Mouse (Mus musculus): Measurements from ENCODE around the gene Dcp1a. TPM values are rescaled to one million over a fixed set of nuclear protein-coding genes. Genes with fewer than 3 reads are reported as not detected.

Gene Dcp1a
- 29.3 and 31.9 TPM in 2 replicates for polyA plus RNA-seq (2016; fragmentation: Nextera tagmentation; extraction: Ambion mirVana)

DNA sequence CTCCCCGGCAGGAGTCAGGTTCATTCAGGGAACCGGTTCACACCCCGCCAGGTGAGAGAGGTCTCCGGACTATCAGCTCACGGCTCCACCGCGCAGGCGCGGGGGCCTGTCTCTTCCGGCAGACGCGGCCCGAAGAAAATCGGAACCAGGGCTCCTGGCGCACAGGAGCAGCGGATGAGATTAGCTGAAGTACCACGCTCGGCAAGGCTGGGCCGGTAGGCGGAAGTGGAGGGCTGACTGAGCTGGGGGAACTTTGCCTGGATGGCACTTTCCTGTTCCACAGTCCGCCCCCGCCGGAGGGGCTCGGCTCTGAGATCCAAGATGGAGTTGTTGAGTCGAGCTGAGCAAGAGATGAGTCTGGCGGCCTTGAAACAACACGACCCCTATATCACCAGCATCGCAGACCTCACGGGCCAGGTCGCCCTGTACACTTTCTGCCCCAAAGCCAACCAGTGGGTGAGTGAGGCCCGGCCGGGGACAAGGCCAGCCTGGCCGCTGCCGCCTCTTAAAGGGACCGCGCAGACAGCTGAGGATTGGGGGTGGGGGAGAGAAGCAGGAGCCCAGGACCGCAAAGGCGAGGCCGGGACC is at the start of gene Dcp1a:
Dcp1a (plus strand) TSS at position 175 of the 588 bp plus-strand sequence.
- peak within 1 kb of the TSS; percentile 77 for H3K4me2 ChIP-seq (replicated peaks)
- H3K27ac ChIP-seq (replicated peaks) = peak within 1 kb of the TSS; percentile 86
- peak within 1 kb of the TSS; percentile 94 for H3K4me3 ChIP-seq
- ATAC-seq (ENCODE audit: low FRiP score, low read depth) = peak; percentile 99
- no peaks in the 10 kb centered on the region for H3K9me3 ChIP-seq
- H3K4me1 ChIP-seq = peaks cover 13% of the 10 kb centered on the region
- H3K27me3 ChIP-seq = peaks cover 3% of the 10 kb centered on the region
- WGBS = under 1% methylated on average over 39 of the region's 39 CpGs
- H3K36me3 ChIP-seq = peaks cover 22% of the 10 kb centered on the region
- H3K9ac ChIP-seq (replicated peaks) = peak within 1 kb of the TSS; percentile 93

- no peak for ATAC-seq (ENCODE audit: low FRiP score, low read depth)
These were observed 49.7 kb upstream of the Dcp1a start for GRCm38 (mm10) chr14:30429606-30430005.

DNA sequence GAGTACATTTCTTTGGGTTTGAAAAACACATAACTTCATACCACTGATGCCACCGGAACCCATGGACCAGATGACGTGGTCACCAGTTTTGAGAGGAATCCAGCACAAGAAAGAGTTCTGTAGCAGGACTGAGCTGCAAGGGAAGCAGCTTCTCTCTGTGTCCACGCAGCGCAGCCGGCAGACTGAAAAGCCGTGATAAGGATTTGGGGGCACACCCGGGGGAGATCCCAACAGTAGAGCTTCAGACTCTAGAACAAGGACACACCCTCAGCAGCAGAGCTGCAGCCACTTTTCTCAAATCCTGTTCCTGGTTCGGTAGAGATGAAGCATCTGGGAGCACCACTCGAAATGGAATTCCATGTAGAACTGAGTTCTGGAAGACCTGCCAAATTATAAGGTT is 49.3 kb upstream of the Dcp1a start:
- Histone ChIP-seq H3K27ac (replicated peaks) (no peak overlapping the region), H3K36me3 (no peaks in the 10 kb centered on the region), H3K9me3 (no peaks in the 10 kb centered on the region), H3K4me3 (no peak overlapping the region), H3K9ac (replicated peaks) (no peak overlapping the region), H3K27me3 (no peaks in the 10 kb centered on the region), H3K4me2 (replicated peaks) (no peak overlapping the region), H3K4me1 (peaks cover 3% of the 10 kb centered on the region; the same call in 1 of the 2 replicates)
- 92% methylated on average over 9 of the region's 9 CpGs for WGBS
- ATAC-seq (ENCODE audit: low FRiP score, low read depth) = no peak

More at GRCm38 (mm10) chr14:30429606-30430005, 49.7 kb upstream of the Dcp1a start:
- no peak overlapping the region for H3K4me2 ChIP-seq (replicated peaks)
- H3K36me3 ChIP-seq = no peaks in the 10 kb centered on the region
- 71% methylated on average over 9 of the region's 9 CpGs for WGBS
- H3K9ac ChIP-seq (replicated peaks) = no peak overlapping the region
- H3K4me1 ChIP-seq = peaks cover 3% of the 10 kb centered on the region; the same call in 1 of the 2 replicates
- no peaks in the 10 kb centered on the region for H3K27me3 ChIP-seq
- no peaks in the 10 kb centered on the region for H3K9me3 ChIP-seq
- H3K4me3 ChIP-seq = no peak overlapping the region
- no peak overlapping the region for H3K27ac ChIP-seq (replicated peaks)

- no peak overlapping the region for H3K4me3 ChIP-seq
- peaks cover 3% of the 10 kb centered on the region; the same call in 1 of the 2 replicates for H3K4me1 ChIP-seq
- no peaks in the 10 kb centered on the region for H3K9me3 ChIP-seq
- H3K27me3 ChIP-seq = no peaks in the 10 kb centered on the region
- no peak for ATAC-seq (ENCODE audit: low FRiP score, low read depth)
- H3K9ac ChIP-seq (replicated peaks) = no peak overlapping the region
- 56% methylated on average over 5 of the region's 5 CpGs for WGBS
- H3K36me3 ChIP-seq = no peaks in the 10 kb centered on the region
- no peak overlapping the region for H3K4me2 ChIP-seq (replicated peaks)
- H3K27ac ChIP-seq (replicated peaks) = no peak overlapping the region
These were observed 48.9 kb upstream of the Dcp1a start for GRCm38 (mm10) chr14:30430446-30430845.

DNA sequence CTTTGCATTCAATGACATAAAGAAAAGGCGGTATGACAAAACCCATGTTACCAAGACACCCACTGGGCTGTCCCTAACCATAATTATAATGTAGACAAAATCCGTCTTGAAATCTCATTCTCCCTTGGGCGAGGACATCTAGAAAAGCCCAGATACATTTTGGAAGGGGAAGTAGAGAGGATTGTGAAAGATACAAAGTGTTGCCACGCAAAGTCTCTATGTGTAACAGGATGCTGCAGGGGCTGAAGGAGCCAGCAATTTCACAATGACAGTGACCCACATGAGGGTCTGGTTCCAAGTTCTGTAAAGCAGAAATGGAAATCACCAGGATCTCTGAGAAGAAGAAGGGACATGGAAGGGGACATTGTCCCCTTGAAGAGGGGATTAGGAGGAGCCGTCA is 44.0 kb upstream of the Dcp1a start:
- no peaks in the 10 kb centered on the region for H3K4me1 ChIP-seq
- 88% methylated on average over 5 of the region's 5 CpGs for WGBS
- H3K36me3 ChIP-seq = no peaks in the 10 kb centered on the region
- H3K27ac ChIP-seq (replicated peaks) = no peak overlapping the region
- no peaks in the 10 kb centered on the region for H3K27me3 ChIP-seq
- H3K9me3 ChIP-seq = no peaks in the 10 kb centered on the region
- H3K4me2 ChIP-seq (replicated peaks) = no peak overlapping the region
- H3K9ac ChIP-seq (replicated peaks) = no peak overlapping the region
- H3K4me3 ChIP-seq = no peak overlapping the region
- no peak for ATAC-seq (ENCODE audit: low FRiP score, low read depth)

DNA sequence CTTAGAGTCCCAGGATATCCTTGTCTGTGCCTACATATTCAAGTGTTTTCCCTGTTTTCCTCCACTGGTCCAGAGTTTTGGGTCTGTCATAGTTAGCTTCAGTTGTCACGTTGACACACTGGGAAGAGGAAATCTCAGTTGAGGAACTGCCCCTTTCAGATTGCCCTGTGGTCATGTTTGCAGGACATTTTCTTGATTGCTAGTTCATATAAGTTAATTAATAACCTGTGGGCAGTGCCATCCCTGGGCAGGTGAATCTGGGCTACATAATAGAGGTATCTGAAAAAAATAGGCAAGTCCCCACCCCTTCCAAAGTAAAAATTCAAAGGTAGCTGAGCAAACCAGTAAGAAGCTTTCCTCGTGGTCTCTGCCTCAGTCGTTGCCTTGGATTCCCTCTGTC is 39.4 kb upstream of the Dcp1a start:
- WGBS = 76% methylated on average over 3 of the region's 3 CpGs

GRCm38 (mm10) chr14:30455801-30456595 is 23.3 kb upstream of the Dcp1a start:
- 19% methylated on average over 12 of the region's 13 CpGs for WGBS
- no peak for ATAC-seq (ENCODE audit: low FRiP score, low read depth)
- Histone ChIP-seq H3K36me3 (no peaks in the 10 kb centered on the region), H3K27ac (replicated peaks) (no peak overlapping the region), H3K9me3 (no peaks in the 10 kb centered on the region), H3K4me2 (replicated peaks) (peak overlapping the region; percentile 5; the same call in 1 of the 2 replicates), H3K9ac (replicated peaks) (no peak overlapping the region), H3K4me3 (no peak overlapping the region), H3K4me1 (0 out of 2 replicates have a peak, but pooled peaks cover 5% of the 10 kb centered on the region), H3K27me3 (0 out of 2 replicates have a peak, but pooled peaks cover 3% of the 10 kb centered on the region)

More for the DNA sequence above, 39.4 kb upstream of the Dcp1a start:
- H3K4me1 ChIP-seq = no peaks in the 10 kb centered on the region
- H3K27ac ChIP-seq (replicated peaks) = no peak overlapping the region
- no peaks in the 10 kb centered on the region for H3K36me3 ChIP-seq
- no peaks in the 10 kb centered on the region for H3K9me3 ChIP-seq
- H3K9ac ChIP-seq (replicated peaks) = no peak overlapping the region
- no peak for ATAC-seq (ENCODE audit: low FRiP score, low read depth)
- no peaks in the 10 kb centered on the region for H3K27me3 ChIP-seq
- no peak overlapping the region for H3K4me2 ChIP-seq (replicated peaks)
- no peak overlapping the region for H3K4me3 ChIP-seq

DNA sequence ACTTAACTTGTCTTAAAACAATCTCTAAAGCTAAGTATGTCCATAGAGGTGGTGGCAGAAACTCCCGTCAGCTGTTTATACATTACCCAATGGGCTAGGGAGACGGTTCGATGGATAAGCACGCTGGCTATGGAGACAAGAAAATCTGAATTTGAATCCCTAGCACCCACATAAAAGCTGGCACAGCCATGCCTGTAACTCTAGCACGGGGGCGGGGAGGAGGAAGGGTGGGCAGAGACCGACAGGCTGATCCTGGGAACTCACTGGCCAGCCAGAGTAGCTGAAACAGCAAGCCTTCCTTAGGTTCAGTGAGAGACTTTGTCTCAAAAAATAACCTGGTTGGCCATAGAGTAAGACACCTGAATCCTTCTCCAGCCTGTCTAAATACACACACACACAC is 21.9 kb upstream of the Dcp1a start:
- 0 out of 2 replicates have a peak, but pooled peaks cover 3% of the 10 kb centered on the region for H3K27me3 ChIP-seq

DNA sequence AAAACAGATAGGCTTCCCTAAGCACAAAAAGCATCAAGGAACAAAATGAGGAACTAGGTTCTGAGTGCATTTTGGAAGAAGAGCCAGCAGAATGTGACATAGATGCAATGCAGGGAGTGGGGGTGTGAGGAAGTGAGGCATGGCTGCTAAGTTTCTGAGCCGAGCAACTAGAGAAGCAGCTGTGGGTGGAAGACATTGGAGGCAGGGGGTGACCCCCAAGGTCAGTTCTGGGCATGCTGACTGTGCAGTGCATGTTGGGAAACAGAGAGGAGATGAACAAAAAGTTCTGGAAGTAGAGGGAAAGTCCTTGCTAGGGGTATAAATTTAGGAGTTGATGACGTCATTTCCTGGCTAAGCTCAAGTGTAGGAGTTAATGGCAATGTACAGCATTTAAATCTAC is 21.4 kb upstream of the Dcp1a start:
- Histone ChIP-seq H3K27me3 (0 out of 2 replicates have a peak, but pooled peaks cover 3% of the 10 kb centered on the region), H3K4me2 (replicated peaks) (no peak overlapping the region), H3K9ac (replicated peaks) (no peak overlapping the region), H3K27ac (replicated peaks) (no peak overlapping the region), H3K4me3 (no peak overlapping the region), H3K9me3 (no peaks in the 10 kb centered on the region), H3K4me1 (0 out of 2 replicates have a peak, but pooled peaks cover 5% of the 10 kb centered on the region), H3K36me3 (no peaks in the 10 kb centered on the region)
- WGBS = 65% methylated on average over 2 of the region's 2 CpGs
- no peak for ATAC-seq (ENCODE audit: low FRiP score, low read depth)

More for the DNA sequence above, 21.9 kb upstream of the Dcp1a start:
- WGBS = 67% methylated on average over 7 of the region's 7 CpGs
- 0 out of 2 replicates have a peak, but pooled peaks cover 5% of the 10 kb centered on the region for H3K4me1 ChIP-seq
- H3K4me2 ChIP-seq (replicated peaks) = no peak overlapping the region
- H3K27ac ChIP-seq (replicated peaks) = no peak overlapping the region
- H3K9ac ChIP-seq (replicated peaks) = no peak overlapping the region
- no peak overlapping the region for H3K4me3 ChIP-seq
- no peaks in the 10 kb centered on the region for H3K36me3 ChIP-seq
- ATAC-seq (ENCODE audit: low FRiP score, low read depth) = no peak
- no peaks in the 10 kb centered on the region for H3K9me3 ChIP-seq

GRCm38 (mm10) chr14:30458820-30459219 is 20.5 kb upstream of the Dcp1a start:
- H3K9me3 ChIP-seq = no peaks in the 10 kb centered on the region
- 0 out of 2 replicates have a peak, but pooled peaks cover 3% of the 10 kb centered on the region for H3K27me3 ChIP-seq
- H3K9ac ChIP-seq (replicated peaks) = no peak overlapping the region
- H3K4me2 ChIP-seq (replicated peaks) = no peak overlapping the region
- 0 out of 2 replicates have a peak, but pooled peaks cover 5% of the 10 kb centered on the region for H3K4me1 ChIP-seq
- H3K4me3 ChIP-seq = no peak overlapping the region
- no peak for ATAC-seq (ENCODE audit: low FRiP score, low read depth)
- H3K27ac ChIP-seq (replicated peaks) = no peak overlapping the region
- WGBS = 84% methylated on average over 3 of the region's 3 CpGs
- H3K36me3 ChIP-seq = no peaks in the 10 kb centered on the region

- no peak for ATAC-seq (ENCODE audit: low FRiP score, low read depth)
- H3K4me2 ChIP-seq (replicated peaks) = no peak overlapping the region; the same call in 1 of the 2 replicates
These were observed 19.3 kb upstream of the Dcp1a start for GRCm38 (mm10) chr14:30459891-30460523.

More at GRCm38 (mm10) chr14:30459891-30460523, 19.3 kb upstream of the Dcp1a start:
- WGBS = 3% methylated on average over 14 of the region's 14 CpGs
- no peak overlapping the region for H3K9ac ChIP-seq (replicated peaks)
- H3K4me3 ChIP-seq = no peak overlapping the region
- H3K9me3 ChIP-seq = no peaks in the 10 kb centered on the region
- 0 out of 2 replicates have a peak, but pooled peaks cover 3% of the 10 kb centered on the region for H3K27me3 ChIP-seq
- H3K4me1 ChIP-seq = 0 out of 2 replicates have a peak, but pooled peaks cover 5% of the 10 kb centered on the region
- no peaks in the 10 kb centered on the region for H3K36me3 ChIP-seq
- no peak overlapping the region for H3K27ac ChIP-seq (replicated peaks)

Data from midbrain, embryonic 12.5 days (tissue).